Mouse (Mus musculus): ENCODE measurements around the gene Ddc. TPM values are rescaled to one million over a fixed set of nuclear protein-coding genes. Genes with fewer than 3 reads are reported as not detected.
A peak's percentile ranks its signal among the peaks of the same experiment; 100 is the strongest.

Ddc gene
- polyA plus RNA-seq, 1 experiment from 2014 or later: 48.7 TPM

- Histone ChIP-seq H3K9me3 (replicated peaks; ENCODE audit: control insufficient read depth, low read length) (no peaks in the 10 kb centered on the region), H3K4me1 (ENCODE audit: control insufficient read depth, insufficient read depth, low read length) (peaks cover 33% of the 10 kb centered on the region), H3K4me3 (replicated peaks; ENCODE audit: low read length) (no peak overlapping the region), H3K27me3 (ENCODE audit: control insufficient read depth, insufficient read depth, low read length) (no peaks in the 10 kb centered on the region), H3K9ac (ENCODE audit: low read length) (0 out of 2 replicates have a peak overlapping the region, but pooled peaks have one; percentile 42), H3K4me2 (ENCODE audit: low read depth, low read length) (peak overlapping the region; percentile 39), H3K36me3 (ENCODE audit: control insufficient read depth, insufficient read depth, low read length) (no peaks in the 10 kb centered on the region), H3K27ac (ENCODE audit: low read length) (peak overlapping the region; percentile 84)
- ATAC-seq (ENCODE audit: insufficient read depth, low FRiP score): no peak
- WGBS: 35% methylated on average over 8 of the region's 8 CpGs
These were observed 61.7 kb downstream of the Ddc start for GRCm38 (mm10) chr11:11836262-11836661.

GRCm38 (mm10) chr11:11835791-11836190 is 62.2 kb downstream of the Ddc start:
- no peaks in the 10 kb centered on the region for H3K36me3 ChIP-seq (ENCODE audit: control insufficient read depth, insufficient read depth, low read length)
- H3K9ac ChIP-seq (ENCODE audit: low read length): no peak overlapping the region
- no peak overlapping the region for H3K4me2 ChIP-seq (ENCODE audit: low read depth, low read length)
- no peaks in the 10 kb centered on the region for H3K9me3 ChIP-seq (replicated peaks; ENCODE audit: control insufficient read depth, low read length)
- ATAC-seq (ENCODE audit: insufficient read depth, low FRiP score): no peak
- 69% methylated on average over 4 of the region's 4 CpGs for WGBS
- H3K27me3 ChIP-seq (ENCODE audit: control insufficient read depth, insufficient read depth, low read length): no peaks in the 10 kb centered on the region
- no peak overlapping the region for H3K4me3 ChIP-seq (replicated peaks; ENCODE audit: low read length)
- H3K4me1 ChIP-seq (ENCODE audit: control insufficient read depth, insufficient read depth, low read length): peaks cover 37% of the 10 kb centered on the region
- no peak overlapping the region for H3K27ac ChIP-seq (ENCODE audit: low read length)

- Histone ChIP-seq H3K36me3 (ENCODE audit: control insufficient read depth, insufficient read depth, low read length) (no peaks in the 10 kb centered on the region), H3K4me3 (replicated peaks; ENCODE audit: low read length) (no peak overlapping the region), H3K4me1 (ENCODE audit: control insufficient read depth, insufficient read depth, low read length) (peaks cover 38% of the 10 kb centered on the region), H3K27me3 (ENCODE audit: control insufficient read depth, insufficient read depth, low read length) (no peaks in the 10 kb centered on the region), H3K9ac (ENCODE audit: low read length) (no peak overlapping the region), H3K9me3 (replicated peaks; ENCODE audit: control insufficient read depth, low read length) (no peaks in the 10 kb centered on the region), H3K4me2 (ENCODE audit: low read depth, low read length) (no peak overlapping the region), H3K27ac (ENCODE audit: low read length) (0 out of 2 replicates have a peak overlapping the region, but pooled peaks have one; percentile 2)
- no peak for ATAC-seq (ENCODE audit: insufficient read depth, low FRiP score)
- 35% methylated on average over 6 of the region's 6 CpGs for WGBS
These were observed 62.6 kb downstream of the Ddc start for GRCm38 (mm10) chr11:11835361-11835760.

- Histone ChIP-seq H3K4me3 (replicated peaks; ENCODE audit: low read length) (no peak overlapping the region), H3K9ac (ENCODE audit: low read length) (no peak overlapping the region), H3K27ac (ENCODE audit: low read length) (peak overlapping the region; percentile 91), H3K36me3 (ENCODE audit: control insufficient read depth, insufficient read depth, low read length) (no peaks in the 10 kb centered on the region), H3K4me2 (ENCODE audit: low read depth, low read length) (no peak overlapping the region), H3K27me3 (ENCODE audit: control insufficient read depth, insufficient read depth, low read length) (no peaks in the 10 kb centered on the region), H3K4me1 (ENCODE audit: control insufficient read depth, insufficient read depth, low read length) (peaks cover 50% of the 10 kb centered on the region), H3K9me3 (replicated peaks; ENCODE audit: control insufficient read depth, low read length) (no peaks in the 10 kb centered on the region)
- no peak for ATAC-seq (ENCODE audit: insufficient read depth, low FRiP score)
- 26% methylated on average over 8 of the region's 8 CpGs for WGBS
These were observed 64.8 kb downstream of the Ddc start for GRCm38 (mm10) chr11:11833100-11833499.

GRCm38 (mm10) chr11:11832755-11833084 is 65.2 kb downstream of the Ddc start:
- H3K9ac ChIP-seq (ENCODE audit: low read length): no peak overlapping the region
- no peaks in the 10 kb centered on the region for H3K36me3 ChIP-seq (ENCODE audit: control insufficient read depth, insufficient read depth, low read length)
- ATAC-seq (ENCODE audit: insufficient read depth, low FRiP score): no peak
- no peaks in the 10 kb centered on the region for H3K27me3 ChIP-seq (ENCODE audit: control insufficient read depth, insufficient read depth, low read length)
- peak overlapping the region; percentile 91 for H3K27ac ChIP-seq (ENCODE audit: low read length)
- no peaks in the 10 kb centered on the region for H3K9me3 ChIP-seq (replicated peaks; ENCODE audit: control insufficient read depth, low read length)
- H3K4me1 ChIP-seq (ENCODE audit: control insufficient read depth, insufficient read depth, low read length): peaks cover 48% of the 10 kb centered on the region
- no peak overlapping the region for H3K4me3 ChIP-seq (replicated peaks; ENCODE audit: low read length)
- WGBS: 38% methylated on average over 6 of the region's 6 CpGs
- no peak overlapping the region for H3K4me2 ChIP-seq (ENCODE audit: low read depth, low read length)

GRCm38 (mm10) chr11:11831940-11832754 is 65.8 kb downstream of the Ddc start:
- Histone ChIP-seq H3K9me3 (replicated peaks; ENCODE audit: control insufficient read depth, low read length) (no peaks in the 10 kb centered on the region), H3K4me3 (replicated peaks; ENCODE audit: low read length) (no peak overlapping the region), H3K4me1 (ENCODE audit: control insufficient read depth, insufficient read depth, low read length) (peaks cover 43% of the 10 kb centered on the region), H3K27me3 (ENCODE audit: control insufficient read depth, insufficient read depth, low read length) (no peaks in the 10 kb centered on the region), H3K27ac (ENCODE audit: low read length) (peak overlapping the region; percentile 91), H3K4me2 (ENCODE audit: low read depth, low read length) (0 out of 2 replicates have a peak overlapping the region, but pooled peaks have one; percentile 4), H3K9ac (ENCODE audit: low read length) (peak overlapping the region; percentile 53), H3K36me3 (ENCODE audit: control insufficient read depth, insufficient read depth, low read length) (no peaks in the 10 kb centered on the region)
- WGBS: 11% methylated on average over 6 of the region's 6 CpGs
- no peak for ATAC-seq (ENCODE audit: insufficient read depth, low FRiP score)

- no peaks in the 10 kb centered on the region for H3K9me3 ChIP-seq (replicated peaks; ENCODE audit: control insufficient read depth, low read length)
- WGBS: 23% methylated on average over 6 of the region's 6 CpGs
- no peak for ATAC-seq (ENCODE audit: insufficient read depth, low FRiP score)
- no peaks in the 10 kb centered on the region for H3K27me3 ChIP-seq (ENCODE audit: control insufficient read depth, insufficient read depth, low read length)
- no peak overlapping the region for H3K4me3 ChIP-seq (replicated peaks; ENCODE audit: low read length)
- peaks cover 38% of the 10 kb centered on the region for H3K4me1 ChIP-seq (ENCODE audit: control insufficient read depth, insufficient read depth, low read length)
- peak overlapping the region; percentile 91 for H3K27ac ChIP-seq (ENCODE audit: low read length)
- no peaks in the 10 kb centered on the region for H3K36me3 ChIP-seq (ENCODE audit: control insufficient read depth, insufficient read depth, low read length)
- H3K9ac ChIP-seq (ENCODE audit: low read length): peak overlapping the region; percentile 53
- H3K4me2 ChIP-seq (ENCODE audit: low read depth, low read length): 0 out of 2 replicates have a peak overlapping the region, but pooled peaks have one; percentile 4
These were observed 66.4 kb downstream of the Ddc start for GRCm38 (mm10) chr11:11831526-11831925.

GRCm38 (mm10) chr11:11830884-11831495 is 67.0 kb downstream of the Ddc start:
- Histone ChIP-seq H3K9me3 (replicated peaks; ENCODE audit: control insufficient read depth, low read length) (no peaks in the 10 kb centered on the region), H3K4me2 (ENCODE audit: low read depth, low read length) (no peak overlapping the region), H3K4me1 (ENCODE audit: control insufficient read depth, insufficient read depth, low read length) (peaks cover 38% of the 10 kb centered on the region), H3K27me3 (ENCODE audit: control insufficient read depth, insufficient read depth, low read length) (no peaks in the 10 kb centered on the region), H3K4me3 (replicated peaks; ENCODE audit: low read length) (no peak overlapping the region), H3K27ac (ENCODE audit: low read length) (peak overlapping the region; percentile 76), H3K9ac (ENCODE audit: low read length) (0 out of 2 replicates have a peak overlapping the region, but pooled peaks have one; percentile 46), H3K36me3 (ENCODE audit: control insufficient read depth, insufficient read depth, low read length) (no peaks in the 10 kb centered on the region)
- 24% methylated on average over 12 of the region's 12 CpGs for WGBS
- ATAC-seq (ENCODE audit: insufficient read depth, low FRiP score): no peak

Measured in stomach, embryonic 16.5 days (tissue).